Mouse (Mus musculus) G1E (cell line): ENCODE results near the gene Pde8a. TPM values are rescaled to one million over a fixed set of nuclear protein-coding genes. Genes with fewer than 3 reads are reported as not detected.

Experiments
- ATAC-seq: 2 replicates; pipeline ENCODE4 v1.8.0; 2016; ENCODE audit warnings: mild to moderate bottlenecking; ENCODE audit not compliant: insufficient number of reproducible peaks, poor library complexity, low FRiP score, severe bottlenecking; ENCODE audit errors: extremely low read depth
- DNase-seq: peaks from one replicate; pipeline ENCODE4 v3.0.0; 2012; ENCODE audit warnings: low spot score
- H3K27me3 ChIP-seq: 2 replicates; pipeline ENCODE4 v1.6.1; 2012; ENCODE audit warnings: mild to moderate bottlenecking, low read length, inconsistent platforms; ENCODE audit not compliant: insufficient read depth
- H3K36me3 ChIP-seq: replicated peaks from 2 replicates; pipeline ENCODE3; 2012; ENCODE audit warnings: mild to moderate bottlenecking, inconsistent platforms
- H3K4me1 ChIP-seq: 2 replicates; pipeline ENCODE4 v1.6.1; 2012; ENCODE audit warnings: low read depth, low read length, inconsistent platforms, mixed read lengths; ENCODE audit not compliant: insufficient read depth
- H3K4me3 ChIP-seq: 2 replicates; pipeline ENCODE4 v1.5.1; 2012; ENCODE audit warnings: low read depth, mild to moderate bottlenecking, inconsistent platforms, low read length, moderate library complexity, mixed read lengths
- H3K9me3 ChIP-seq: replicated peaks from 2 replicates; pipeline ENCODE4 v1.6.1; 2012; ENCODE audit warnings: inconsistent platforms
- CTCF ChIP-seq: IDR thresholded peaks from 2 replicates; pipeline ENCODE4 v1.5.1; 2012; ENCODE audit warnings: low read depth, low read length, inconsistent platforms, mixed read lengths
- GATA1 ChIP-seq: IDR thresholded peaks from 2 replicates; pipeline ENCODE4 v1.6.1; 2012; ENCODE audit warnings: borderline replicate concordance, low read length, inconsistent platforms, mixed read lengths
- GATA2 ChIP-seq: IDR thresholded peaks from 2 replicates; pipeline ENCODE4 v1.6.1; 2012; ENCODE audit warnings: low read depth, low read length, inconsistent platforms, borderline replicate concordance
- POLR2AphosphoS5 ChIP-seq: IDR thresholded peaks from 2 replicates; pipeline ENCODE4 v1.6.1; 2012; ENCODE audit warnings: low read depth, low read length, inconsistent platforms; ENCODE audit not compliant: insufficient replicate concordance
- TAL1 ChIP-seq: conservative IDR thresholded peaks from 2 replicates; pipeline ENCODE4 v1.6.1; 2012; ENCODE audit warnings: low read depth, low read length, inconsistent platforms, mixed read lengths
- polyA plus RNA-seq: library from polyadenylated mRNA; stranded (reverse); fragments of >175 nt; gene quantifications from 2 replicates; pipeline ENCODE4 v1.2.3, GENCODE M21; 2012
- total RNA-seq, 2 experiments: library from RNA; stranded (forward) in 1 of 2; stranded (reverse) in 1 of 2; fragments of 200-1000 nt in 1 of 2; fragments of >200 nt in 1 of 2; fragmentation: Nextera tagmentation in 1 of 2; gene quantifications; 2 replicates each; pipeline ENCODE4 v1.2.3; 2014 to 2017

Gene Pde8a
- total and polyA plus RNA-seq, 3 experiments, result 0.05 TPM; not detected in 2

DNA sequence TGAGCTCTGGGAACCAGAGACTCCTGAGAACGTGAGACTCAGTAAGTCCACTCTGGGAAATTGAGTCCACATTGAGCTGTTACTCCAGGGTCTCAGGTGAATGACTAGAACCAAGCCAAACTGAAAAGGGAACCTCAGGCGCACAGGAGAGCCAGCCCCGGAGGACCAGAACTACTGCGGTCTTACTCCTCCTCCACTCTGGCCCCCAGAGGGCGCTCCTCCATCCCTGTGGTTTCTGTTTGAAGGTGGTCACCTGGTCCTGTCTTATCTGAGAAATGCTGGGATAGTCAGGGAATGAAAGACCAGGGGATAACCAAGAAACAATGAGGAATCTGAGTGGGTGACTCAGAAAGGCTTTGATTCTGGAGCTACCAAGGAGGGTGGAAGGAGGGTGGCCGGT, 4.5 kb upstream of the Pde8a start:
- ATAC-seq (no peak), DNase-seq (no peak)
- no peak overlapping the region for H3K4me3 ChIP-seq
- TF ChIP-seq TAL1 (no peak), POLR2AphosphoS5 (no peak), CTCF (peak; percentile 39; the same call in 1 of the 2 replicates), GATA2 (no peak), GATA1 (no peak)
- H3K36me3 ChIP-seq, result no peaks in the 10 kb centered on the region
- no peaks in the 10 kb centered on the region for H3K4me1 ChIP-seq
- H3K27me3 ChIP-seq, result peaks cover 10% of the 10 kb centered on the region; the same call in 1 of the 2 replicates
- peaks cover 19% of the 10 kb centered on the region for H3K9me3 ChIP-seq

DNA sequence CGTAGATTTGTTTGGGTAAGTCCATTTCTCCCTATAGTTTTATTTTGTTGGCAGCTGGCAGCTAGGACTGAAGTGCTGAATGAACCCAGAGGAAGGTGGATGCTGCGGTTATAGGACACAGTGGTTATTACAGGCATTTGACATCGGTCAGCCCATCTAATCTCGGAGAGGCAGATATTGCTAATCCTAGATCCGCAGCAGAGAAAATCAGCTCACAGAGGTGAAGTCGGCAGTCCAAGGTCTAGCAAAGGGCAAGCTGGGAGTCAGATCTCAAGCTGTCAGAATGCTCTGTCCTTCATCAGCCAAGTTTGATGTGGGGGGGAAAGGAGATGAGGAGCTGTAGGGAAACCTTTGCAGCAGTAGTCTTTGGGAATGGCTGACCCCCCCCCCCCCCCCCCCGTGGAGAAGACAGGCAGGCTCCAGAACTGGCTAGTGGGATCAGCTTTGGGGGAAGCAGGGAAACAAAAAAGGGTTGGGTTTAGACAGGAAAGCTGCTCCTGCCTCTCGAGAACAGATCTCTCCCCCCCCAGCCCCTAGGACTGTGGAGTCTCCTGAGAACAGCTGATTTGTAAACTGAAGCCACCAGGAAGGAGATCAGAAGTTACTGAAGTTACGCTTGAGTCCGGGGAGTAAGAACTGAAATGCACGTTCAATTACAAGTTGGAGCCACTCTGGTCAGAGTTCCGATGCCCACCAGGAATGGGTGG, 3.3 kb upstream of the Pde8a start:
- no peaks in the 10 kb centered on the region for H3K36me3 ChIP-seq
- peaks cover 10% of the 10 kb centered on the region; the same call in 1 of the 2 replicates for H3K27me3 ChIP-seq
- H3K4me3 ChIP-seq, result no peak overlapping the region
- no peaks in the 10 kb centered on the region for H3K4me1 ChIP-seq
- no peak for ATAC-seq
- peaks cover 22% of the 10 kb centered on the region for H3K9me3 ChIP-seq
- no peak for DNase-seq
- TF ChIP-seq GATA2 (no peak), CTCF (no peak)

- H3K4me3 ChIP-seq, result no peak overlapping the region
Measured at GRCm38 (mm10) chr7:81211760-81212159, 1.6 kb upstream of the Pde8a start.

GRCm38 (mm10) chr7:81212261-81212681, 1.1 kb upstream of the Pde8a start:
- Histone ChIP-seq H3K36me3 (no peaks in the 10 kb centered on the region), H3K4me1 (no peaks in the 10 kb centered on the region), H3K9me3 (peaks cover 22% of the 10 kb centered on the region), H3K27me3 (peaks cover 7% of the 10 kb centered on the region; the same call in 1 of the 2 replicates), H3K4me3 (no peak overlapping the region)
- no peak for TF ChIP-seq CTCF
- no peak for TF ChIP-seq POLR2AphosphoS5
- no peak for TF ChIP-seq GATA2
- no peak for TF ChIP-seq TAL1
- TF ChIP-seq GATA1, result no peak
- no peak for DNase-seq
- ATAC-seq, result no peak

More at GRCm38 (mm10) chr7:81211760-81212159, 1.6 kb upstream of the Pde8a start:
- ATAC-seq, result no peak
- DNase-seq, result no peak
- TF ChIP-seq TAL1, result no peak
- no peak for TF ChIP-seq CTCF
- TF ChIP-seq POLR2AphosphoS5, result no peak
- TF ChIP-seq GATA2, result no peak
- TF ChIP-seq GATA1, result no peak
- peaks cover 10% of the 10 kb centered on the region; the same call in 1 of the 2 replicates for H3K27me3 ChIP-seq
- peaks cover 22% of the 10 kb centered on the region for H3K9me3 ChIP-seq
- no peaks in the 10 kb centered on the region for H3K4me1 ChIP-seq
- no peaks in the 10 kb centered on the region for H3K36me3 ChIP-seq

- Histone ChIP-seq H3K27me3 (peaks cover 8% of the 10 kb centered on the region), H3K36me3 (no peaks in the 10 kb centered on the region), H3K4me3 (no peak overlapping the region; the same call in 1 of the 2 replicates), H3K4me1 (no peaks in the 10 kb centered on the region), H3K9me3 (peaks cover 22% of the 10 kb centered on the region)
- no peak for ATAC-seq
- no peak for DNase-seq
- no peak for TF ChIP-seq TAL1
- TF ChIP-seq CTCF, result no peak
- no peak for TF ChIP-seq GATA2
- TF ChIP-seq GATA1, result no peak
- TF ChIP-seq POLR2AphosphoS5, result no peak
Measured at GRCm38 (mm10) chr7:81212697-81213346, 574 bp upstream of the Pde8a start.

DNA sequence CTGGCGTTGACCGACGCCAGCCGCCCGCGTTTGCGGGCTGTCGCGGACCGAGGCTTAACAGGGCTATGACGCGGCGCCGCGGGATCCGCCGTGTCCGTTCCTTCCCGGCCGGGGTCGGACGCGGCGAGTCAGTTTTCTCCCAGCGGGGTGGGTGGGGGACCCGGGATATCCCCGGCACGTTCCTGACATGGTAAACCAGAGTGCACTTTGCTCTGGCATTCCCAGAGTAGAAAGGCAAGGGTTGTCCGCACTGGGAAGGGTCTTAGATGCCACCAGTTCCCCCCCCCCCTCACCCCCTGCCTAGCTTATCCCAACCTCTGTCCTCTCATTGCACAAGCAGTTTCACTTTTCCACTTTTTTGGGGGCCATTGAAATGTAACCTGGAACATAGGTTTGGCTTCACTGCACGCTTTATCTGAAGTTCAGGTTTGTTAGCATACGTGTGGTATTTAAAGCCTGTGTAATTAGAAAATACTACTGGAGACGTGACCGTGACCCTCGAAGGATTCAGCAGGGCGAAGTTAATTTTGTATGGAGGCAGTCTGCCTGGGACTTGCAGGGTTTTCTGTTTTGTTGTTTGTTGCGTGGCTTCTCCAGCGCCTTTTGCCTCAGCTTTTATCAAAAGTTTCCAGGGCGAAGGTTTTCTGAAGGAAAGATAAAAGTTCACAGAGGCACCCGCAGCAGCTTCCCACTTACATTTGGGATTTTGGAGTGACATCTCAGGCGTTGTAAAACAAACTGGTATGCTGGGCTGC, 934 bp downstream of the Pde8a start:
- H3K9me3 ChIP-seq, result peaks cover 22% of the 10 kb centered on the region
- H3K4me1 ChIP-seq, result no peaks in the 10 kb centered on the region
- no peak overlapping the region; the same call in 1 of the 2 replicates for H3K4me3 ChIP-seq
- DNase-seq (no peak), ATAC-seq (no peak)
- TF ChIP-seq TAL1, result no peak
- TF ChIP-seq GATA2, result no peak
- no peak for TF ChIP-seq POLR2AphosphoS5
- TF ChIP-seq GATA1, result no peak
- TF ChIP-seq CTCF, result no peak
- peaks cover 11% of the 10 kb centered on the region for H3K27me3 ChIP-seq
- no peaks in the 10 kb centered on the region for H3K36me3 ChIP-seq
